Mouse (Mus musculus) urinary bladder, postnatal 14 days (tissue): ENCODE results near the gene Tspan7.

ENCODE experiments used
- DNase-seq: peaks from one replicate; pipeline ENCODE4 v3.0.0; 2021; ENCODE audit warnings: low spot score

Gene Tspan7

DNA sequence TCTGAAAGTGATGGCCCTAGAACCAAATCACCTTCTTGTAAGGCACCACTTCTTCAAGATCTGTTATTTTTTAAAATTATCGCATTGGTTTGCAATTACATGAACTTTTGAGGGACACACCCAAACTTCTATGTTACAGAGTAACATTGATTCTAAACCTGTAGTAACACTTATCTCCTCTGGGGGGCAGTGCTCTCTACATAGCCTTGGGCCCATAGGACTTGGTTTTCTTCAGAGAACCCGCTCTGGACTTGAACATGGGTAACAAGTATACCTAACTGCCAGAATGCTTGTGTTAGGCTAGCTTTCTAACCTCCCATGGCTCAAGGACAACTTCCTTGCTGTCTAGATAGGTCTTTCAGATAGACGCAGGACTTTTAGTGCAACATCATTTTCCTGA lies 64.8 kb downstream of the Tspan7 start:
- DNase-seq: no peak

DNA sequence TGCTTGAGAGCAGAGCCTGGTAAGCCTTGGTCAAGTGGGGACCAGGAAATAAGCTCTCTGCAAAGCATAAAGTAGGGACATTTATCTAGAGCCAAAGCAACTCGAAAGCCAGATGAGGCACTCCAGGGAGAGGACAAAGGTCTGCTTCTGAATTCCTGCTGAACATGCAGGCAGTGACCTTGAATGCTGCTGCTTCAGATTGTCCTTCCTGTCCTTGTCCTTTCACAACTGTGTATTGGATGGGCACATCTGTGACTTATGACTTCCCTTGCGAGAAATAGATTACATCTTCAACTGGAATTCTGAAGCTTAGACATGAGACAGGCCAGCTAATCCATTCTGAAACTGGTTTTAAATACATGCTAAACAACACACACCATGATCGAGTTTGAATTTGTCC lies 71.9 kb downstream of the Tspan7 start:
- DNase-seq: no peak

DNA sequence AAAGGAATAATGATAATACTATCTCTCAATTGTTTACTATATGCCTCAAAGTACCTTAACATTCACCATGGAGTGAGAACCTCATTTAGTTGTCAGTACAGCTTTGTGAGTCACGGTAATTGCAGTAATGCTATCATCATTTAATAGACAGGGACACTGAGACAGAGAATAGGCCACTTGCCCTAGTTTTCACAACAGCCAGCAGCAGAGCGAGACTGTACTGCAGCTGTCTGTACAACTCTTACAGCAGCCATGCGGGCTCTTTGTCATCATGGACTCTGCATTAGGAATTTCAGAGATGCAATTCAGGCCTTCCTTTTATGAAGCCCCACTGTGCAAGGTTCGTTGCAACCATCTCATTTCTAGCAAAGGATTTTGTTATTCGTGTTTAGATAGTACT lies 72.6 kb downstream of the Tspan7 start:
- no peak for DNase-seq

GRCm38 (mm10) chrX:10558625-10559024 lies 73.7 kb downstream of the Tspan7 start:
- no peak for DNase-seq

DNA sequence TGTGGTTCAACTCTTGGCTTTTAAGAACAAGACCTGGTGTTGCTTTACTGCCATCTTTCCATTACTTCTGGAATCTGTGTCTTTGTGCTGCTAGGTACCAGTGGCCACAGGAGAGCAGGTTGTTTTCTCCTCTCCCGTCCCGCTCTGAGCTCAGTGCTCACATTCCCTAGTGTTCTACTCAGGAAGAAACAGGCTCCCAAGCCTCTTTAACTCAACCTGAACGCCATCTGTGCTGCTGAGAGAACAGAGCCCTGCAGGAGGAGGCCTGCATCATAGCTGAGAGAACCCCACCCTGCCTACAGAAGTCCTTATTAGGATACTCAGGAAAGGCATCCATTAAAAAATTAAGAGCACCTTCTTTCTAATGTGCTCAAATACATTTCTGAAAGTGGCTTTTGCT lies 80.9 kb downstream of the Tspan7 start:
- DNase-seq: no peak

- DNase-seq: peak; percentile 14
These were observed 89.6 kb downstream of the Tspan7 start for GRCm38 (mm10) chrX:10574523-10574922.

DNA sequence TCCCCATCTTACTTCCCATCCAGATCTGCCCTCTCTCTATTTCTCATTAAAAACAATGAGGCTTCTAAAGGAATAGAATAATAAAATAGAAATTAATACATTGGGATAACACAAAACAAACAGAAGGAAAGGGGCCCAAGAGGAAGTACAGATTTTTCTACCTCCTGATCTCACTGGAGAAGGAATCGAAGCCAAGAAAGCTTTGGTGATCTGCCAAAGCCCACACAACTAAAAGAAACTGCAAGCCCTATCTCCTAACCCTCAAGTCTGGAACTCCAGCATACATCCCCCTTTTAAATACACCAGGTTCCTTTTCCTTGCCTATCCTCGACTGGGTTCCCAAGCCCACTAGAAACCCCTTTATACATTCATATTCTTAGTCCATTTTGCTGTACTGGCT lies 90.4 kb downstream of the Tspan7 start:
- peak; percentile 3 for DNase-seq

DNA sequence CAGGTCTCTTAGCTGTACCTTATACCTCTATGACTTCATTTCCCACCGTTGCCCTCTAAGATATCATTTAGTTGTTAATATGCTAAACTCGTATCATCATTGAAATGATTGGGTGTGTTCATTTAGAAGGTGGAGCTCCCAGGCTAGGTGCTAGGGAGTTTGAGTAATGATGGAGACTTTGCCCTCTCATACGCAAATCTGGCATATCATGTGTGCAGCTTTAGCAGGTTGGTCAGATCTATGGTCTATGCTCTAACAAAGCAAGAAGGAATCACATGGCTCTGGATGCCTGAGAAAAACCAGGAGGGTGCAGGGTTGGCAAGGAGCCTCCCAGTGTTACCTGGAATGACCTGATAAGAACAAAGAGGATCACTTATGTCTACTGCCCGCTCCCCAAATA lies 91.4 kb downstream of the Tspan7 start:
- no peak for DNase-seq

DNA sequence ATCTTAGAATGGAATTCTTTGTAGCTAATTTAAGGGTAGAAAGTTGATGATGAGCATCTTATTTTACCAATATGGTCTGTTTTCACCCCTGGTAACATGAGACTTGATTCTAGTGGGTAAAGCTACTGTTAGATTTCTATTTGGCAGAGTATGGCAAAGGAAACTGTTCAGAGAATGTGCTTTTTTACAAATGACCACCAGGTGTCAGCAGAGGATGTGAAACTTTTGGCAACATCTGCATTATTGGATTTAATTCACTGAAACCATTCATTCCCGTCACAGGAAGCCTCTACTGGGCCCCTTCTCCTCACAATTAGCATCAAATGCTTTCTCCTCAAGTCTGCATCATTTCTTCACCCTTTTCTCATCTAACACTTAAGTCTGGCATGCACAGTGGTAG lies 92.4 kb downstream of the Tspan7 start:
- DNase-seq: peak; percentile 2

DNA sequence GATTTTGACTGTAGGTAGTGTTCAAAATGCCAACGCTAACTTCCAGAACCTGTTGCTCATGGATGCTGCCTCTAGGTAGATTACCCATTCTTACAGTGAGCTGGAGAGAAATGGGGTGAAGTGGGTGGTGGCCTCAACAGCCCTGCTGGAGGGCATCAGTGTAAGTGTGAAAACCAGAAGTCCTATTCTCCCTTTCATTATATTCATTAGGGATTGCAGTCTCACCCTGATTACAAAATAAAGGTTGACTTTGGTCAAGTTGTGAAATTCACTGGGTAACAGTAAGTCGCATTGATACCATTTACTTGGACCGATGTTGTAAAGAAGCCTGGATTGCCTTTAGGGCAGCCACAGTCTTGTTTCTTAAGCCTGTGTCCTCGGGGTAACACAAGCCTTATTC lies 97.8 kb downstream of the Tspan7 start:
- DNase-seq: no peak

- peak; percentile 46 for DNase-seq
These were observed 107.3 kb downstream of the Tspan7 start for GRCm38 (mm10) chrX:10592244-10592643.

- no peak for DNase-seq
These were observed 108.6 kb downstream of the Tspan7 start for GRCm38 (mm10) chrX:10593561-10593960.

DNA sequence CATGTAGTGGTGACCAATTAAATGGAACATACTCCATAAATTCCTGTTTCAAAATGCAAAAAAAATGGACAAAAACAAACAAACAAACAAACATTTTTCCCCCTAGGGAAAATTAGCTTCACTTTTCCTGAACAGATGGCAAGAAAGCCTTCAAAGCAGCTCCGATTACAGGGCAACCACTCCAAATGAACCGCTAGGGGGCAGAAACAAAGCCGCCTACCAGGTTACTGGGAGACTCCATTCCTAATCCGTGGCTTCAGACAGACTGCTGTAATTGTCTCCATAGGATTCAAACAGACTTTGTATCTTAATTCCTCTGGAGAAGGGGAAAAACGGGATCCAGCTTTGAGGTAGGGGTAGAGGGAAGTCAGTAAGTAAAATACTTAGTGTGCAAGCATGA lies 132.2 kb downstream of the Tspan7 start:
- peak; percentile 3 for DNase-seq

- no peak for DNase-seq
These were observed 156.1 kb downstream of the Tspan7 start for GRCm38 (mm10) chrX:10641062-10641461.
